Mouse (Mus musculus): ENCODE measurements around the gene Adgrd1.

GRCm38 (mm10) chr5:129163416-129163815 is 66.9 kb downstream of the Adgrd1 start:
- TF ChIP-seq CTCF (IDR thresholded peaks at IDR 0.05; ENCODE audit: low read depth) (no peak), EP300 (IDR thresholded peaks at IDR 0.05; ENCODE audit: low read depth) (no peak)
